Mouse (Mus musculus): ENCODE measurements around the gene Gm9837. TPM values are rescaled to one million over a fixed set of nuclear protein-coding genes. Genes with fewer than 3 reads are reported as not detected.

Gm9837 gene
- total and polyA plus RNA-seq, 2 experiments from 2014 or later, result not detected

GRCm38 (mm10) chr11:53431347-53432056, 38.8 kb downstream of the Gm9837 start:
- DNase-seq (ENCODE audit: low spot score) (peak; percentile 14), ATAC-seq (ENCODE audit: low FRiP score) (peak; percentile 28)
- peaks cover 9% of the 10 kb centered on the region for H3K36me3 ChIP-seq (ENCODE audit: insufficient read depth, low read length)
- H3K27ac ChIP-seq (ENCODE audit: low read depth, low read length), result peak overlapping the region; percentile 73
- no peaks in the 10 kb centered on the region for H3K27me3 ChIP-seq (ENCODE audit: insufficient read depth, low read length)
- peak overlapping the region; percentile 64 for H3K4me2 ChIP-seq (ENCODE audit: low read depth, low read length, poor library complexity, severe bottlenecking)
- 20% methylated on average over 9 of the region's 9 CpGs for WGBS
- TF ChIP-seq CTCF (IDR thresholded peaks at IDR 0.05), result no peak
- peak overlapping the region; percentile 62 for H3K4me3 ChIP-seq (ENCODE audit: low read depth, low read length)
- H3K4me1 ChIP-seq (ENCODE audit: insufficient read depth, low read length), result peaks cover 9% of the 10 kb centered on the region; the same call in 1 of the 2 replicates
- H3K9me3 ChIP-seq (ENCODE audit: low read length), result no peaks in the 10 kb centered on the region
- peak overlapping the region; percentile 56 for H3K9ac ChIP-seq (replicated peaks; ENCODE audit: low read length, poor library complexity, severe bottlenecking)

GRCm38 (mm10) chr11:53430670-53431346, 39.5 kb downstream of the Gm9837 start, which contains the start of the genes Uqcrq and Gdf9:
Uqcrq (minus strand) TSS chr11:53430831.
Gdf9 (plus strand) TSS chr11:53431023.
- Histone ChIP-seq H3K4me2 (ENCODE audit: low read depth, low read length, poor library complexity, severe bottlenecking) (peak within 1 kb of the TSS; percentile 64), H3K27ac (ENCODE audit: low read depth, low read length) (peak within 1 kb of the TSS; percentile 83), H3K36me3 (ENCODE audit: insufficient read depth, low read length) (peaks cover 9% of the 10 kb centered on the region), H3K27me3 (ENCODE audit: insufficient read depth, low read length) (no peaks in the 10 kb centered on the region), H3K9me3 (ENCODE audit: low read length) (no peaks in the 10 kb centered on the region), H3K9ac (replicated peaks; ENCODE audit: low read length, poor library complexity, severe bottlenecking) (peak within 1 kb of the TSS; percentile 80), H3K4me3 (ENCODE audit: low read depth, low read length) (peak within 1 kb of the TSS; percentile 62), H3K4me1 (ENCODE audit: insufficient read depth, low read length) (peaks cover 9% of the 10 kb centered on the region; the same call in 1 of the 2 replicates)
- DNase-seq (ENCODE audit: low spot score), result peak; percentile 100
- TF ChIP-seq CTCF (IDR thresholded peaks at IDR 0.05), result no peak
- 1% methylated on average over 44 of the region's 44 CpGs for WGBS
- ATAC-seq (ENCODE audit: low FRiP score), result peak; percentile 96

DNA sequence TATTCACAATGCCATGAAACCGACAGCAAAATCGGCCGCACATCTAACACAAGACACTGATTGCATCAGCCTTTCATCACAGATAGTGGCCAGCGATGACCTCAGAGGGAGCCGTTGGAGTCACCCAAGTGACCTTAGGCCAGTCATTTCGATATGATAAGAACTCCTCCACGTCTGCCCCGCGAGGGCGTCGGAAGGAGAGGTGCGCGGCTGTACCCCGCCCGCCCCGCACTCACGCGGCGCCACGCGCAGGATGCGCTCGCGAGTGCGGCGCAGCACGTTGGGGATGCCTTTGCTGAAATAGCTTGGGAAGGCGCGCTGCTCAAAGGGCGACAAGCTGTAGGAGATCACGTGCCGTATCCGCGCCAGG, 40.0 kb downstream of the Gm9837 start:
- under 1% methylated on average over 34 of the region's 34 CpGs for WGBS
- ATAC-seq (ENCODE audit: low FRiP score), result peak; percentile 56

DNA sequence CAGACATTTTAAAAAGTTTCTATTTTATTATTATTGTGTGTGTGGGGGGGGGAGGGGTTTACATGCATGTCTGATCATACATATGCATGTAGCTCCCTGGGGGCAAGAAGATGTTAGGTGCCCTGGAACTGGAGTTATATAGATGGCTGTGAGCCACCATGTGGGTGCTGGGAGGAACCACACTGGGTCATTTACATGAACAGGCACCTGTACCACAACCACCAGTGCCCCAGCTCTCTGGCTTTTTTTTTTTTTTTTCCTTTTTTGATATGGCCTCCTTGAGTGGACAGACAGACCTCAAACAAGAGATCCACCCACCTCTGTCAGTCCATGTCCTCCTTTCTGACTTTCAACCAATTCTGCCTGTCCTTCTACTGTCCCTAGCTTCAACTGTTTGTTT, 41.1 kb downstream of the Gm9837 start:
- Histone ChIP-seq H3K4me1 (ENCODE audit: insufficient read depth, low read length) (peaks cover 9% of the 10 kb centered on the region; the same call in 1 of the 2 replicates), H3K27ac (ENCODE audit: low read depth, low read length) (no peak overlapping the region), H3K9ac (replicated peaks; ENCODE audit: low read length, poor library complexity, severe bottlenecking) (no peak overlapping the region), H3K4me2 (ENCODE audit: low read depth, low read length, poor library complexity, severe bottlenecking) (peak overlapping the region; percentile 62; the same call in 1 of the 2 replicates), H3K27me3 (ENCODE audit: insufficient read depth, low read length) (no peaks in the 10 kb centered on the region), H3K4me3 (ENCODE audit: low read depth, low read length) (no peak overlapping the region; the same call in 1 of the 2 replicates), H3K9me3 (ENCODE audit: low read length) (no peaks in the 10 kb centered on the region), H3K36me3 (ENCODE audit: insufficient read depth, low read length) (peaks cover 9% of the 10 kb centered on the region)
- no peak for ATAC-seq (ENCODE audit: low FRiP score)
- no peak for DNase-seq (ENCODE audit: low spot score)
- TF ChIP-seq CTCF (IDR thresholded peaks at IDR 0.05), result no peak

More for the DNA sequence above, 40.0 kb downstream of the Gm9837 start:
- peaks cover 9% of the 10 kb centered on the region; the same call in 1 of the 2 replicates for H3K4me1 ChIP-seq (ENCODE audit: insufficient read depth, low read length)
- H3K4me2 ChIP-seq (ENCODE audit: low read depth, low read length, poor library complexity, severe bottlenecking), result peak overlapping the region; percentile 62
- no peak for TF ChIP-seq CTCF (IDR thresholded peaks at IDR 0.05)
- H3K36me3 ChIP-seq (ENCODE audit: insufficient read depth, low read length), result peaks cover 9% of the 10 kb centered on the region
- DNase-seq (ENCODE audit: low spot score), result peak; percentile 32
- no peaks in the 10 kb centered on the region for H3K9me3 ChIP-seq (ENCODE audit: low read length)
- peak overlapping the region; percentile 62 for H3K4me3 ChIP-seq (ENCODE audit: low read depth, low read length)
- peak overlapping the region; percentile 83 for H3K27ac ChIP-seq (ENCODE audit: low read depth, low read length)
- peak overlapping the region; percentile 80 for H3K9ac ChIP-seq (replicated peaks; ENCODE audit: low read length, poor library complexity, severe bottlenecking)
- H3K27me3 ChIP-seq (ENCODE audit: insufficient read depth, low read length), result no peaks in the 10 kb centered on the region

- Histone ChIP-seq H3K4me1 (ENCODE audit: insufficient read depth, low read length) (peaks cover 9% of the 10 kb centered on the region; the same call in 1 of the 2 replicates), H3K27me3 (ENCODE audit: insufficient read depth, low read length) (no peaks in the 10 kb centered on the region), H3K9ac (replicated peaks; ENCODE audit: low read length, poor library complexity, severe bottlenecking) (no peak overlapping the region), H3K9me3 (ENCODE audit: low read length) (no peaks in the 10 kb centered on the region), H3K4me3 (ENCODE audit: low read depth, low read length) (no peak overlapping the region), H3K27ac (ENCODE audit: low read depth, low read length) (no peak overlapping the region), H3K4me2 (ENCODE audit: low read depth, low read length, poor library complexity, severe bottlenecking) (no peak overlapping the region), H3K36me3 (ENCODE audit: insufficient read depth, low read length) (peaks cover 9% of the 10 kb centered on the region)
- no peak for TF ChIP-seq CTCF (IDR thresholded peaks at IDR 0.05)
- WGBS, result 93% methylated on average over 5 of the region's 5 CpGs
- no peak for ATAC-seq (ENCODE audit: low FRiP score)
- DNase-seq (ENCODE audit: low spot score), result no peak
Observed at GRCm38 (mm10) chr11:53428716-53429057, 41.6 kb downstream of the Gm9837 start.

Data from midbrain, postnatal 0 days (tissue).